Comparison of ENCODE assay signal across 1 mouse cellular context in the genomic region with DNA sequence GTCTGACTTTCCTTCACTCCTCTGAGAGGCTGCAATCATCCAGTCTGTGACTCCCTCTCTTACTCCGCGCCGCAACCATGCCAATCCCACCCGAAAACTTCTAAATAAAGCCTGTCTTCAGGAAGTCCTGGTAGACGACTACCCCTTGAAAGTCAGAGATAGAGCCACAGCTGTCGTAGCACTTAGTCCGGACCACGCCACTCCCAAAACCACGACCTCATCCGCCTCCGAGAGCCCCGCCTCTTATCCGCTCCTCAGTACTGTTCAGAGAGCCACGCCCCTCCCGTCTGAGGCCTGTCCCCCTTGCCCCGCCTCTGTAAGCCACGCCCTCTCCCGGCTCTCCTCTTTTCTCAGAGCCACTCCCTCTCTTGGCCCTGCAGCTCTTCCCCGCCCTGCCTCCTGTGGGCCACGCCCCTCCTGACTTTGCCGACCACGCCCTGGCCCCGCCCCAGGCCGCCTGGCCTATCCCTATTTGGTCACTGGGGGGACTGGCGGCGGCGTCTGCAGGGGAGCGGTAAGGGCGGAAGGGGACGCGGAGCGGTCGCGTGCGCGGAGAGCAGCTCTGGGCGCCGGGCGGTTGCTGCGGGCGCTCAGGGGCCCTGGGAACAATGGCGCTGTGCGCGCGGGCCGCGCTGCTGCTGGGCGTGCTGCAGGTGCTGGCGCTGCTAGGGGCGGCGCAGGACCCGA.
TF ChIP-seq lines count a peak whose summit lies in the region.

Gene Tmem123 (plus strand): TSS at position 428 of the 687 bp plus-strand sequence.

TF ChIP-seq in MEL, 35 proteins besides CTCF, POLR2A, EP300 and RAD21 (continued from another document):
- TF ChIP-seq UBTF (IDR thresholded peaks at IDR 0.05; ENCODE audit: borderline replicate concordance, insufficient read depth, low read depth, low read length): peak; percentile 80; the same call in 1 of the 2 replicates
- no peak for TF ChIP-seq USF2 (IDR thresholded peaks at IDR 0.05; ENCODE audit: borderline replicate concordance in 1 of 2, insufficient read depth in 1 of 2, low read depth in 1 of 2, low read length in 2 of 2)
- peak; percentile 66 for TF ChIP-seq TCF12 (IDR thresholded peaks at IDR 0.05; ENCODE audit: low read depth, low read length)
- TF ChIP-seq MYB (IDR thresholded peaks at IDR 0.05; ENCODE audit: low read depth, low read length): no peak
- TF ChIP-seq NRF1 (IDR thresholded peaks at IDR 0.05; ENCODE audit: insufficient read depth, low read depth, low read length, poor library complexity, severe bottlenecking): peak; percentile 56; the same call in 1 of the 2 replicates
- no peak for TF ChIP-seq CHD2 (IDR thresholded peaks at IDR 0.05; ENCODE audit: low read length)
- no peak; the same call in 1 of the 2 replicates for TF ChIP-seq MAFK (IDR thresholded peaks at IDR 0.05; ENCODE audit: borderline replicate concordance, low read depth, low read length)
- 0 out of 2 replicates have a peak, but pooled peaks have one; percentile 31 for TF ChIP-seq GABPA (IDR thresholded peaks at IDR 0.05; ENCODE audit: low read depth, low read length)
- no peak; the same call in none of the 2 replicates for TF ChIP-seq CHD1 (IDR thresholded peaks at IDR 0.05; ENCODE audit: low read depth, low read length)
- peak; percentile 35; the same call in 1 of the 2 replicates for TF ChIP-seq TAL1 (IDR thresholded peaks at IDR 0.05; ENCODE audit: low read length)
- TF ChIP-seq ZMIZ1 (IDR thresholded peaks at IDR 0.05; ENCODE audit: low read depth, low read length): peak; percentile 93
- peak; percentile 98 for TF ChIP-seq MXI1 (IDR thresholded peaks at IDR 0.05; ENCODE audit: low read depth, low read length)
- peak; percentile 59; the same call in 1 of the 2 replicates for TF ChIP-seq E2F4 (IDR thresholded peaks at IDR 0.05; ENCODE audit: borderline replicate concordance, low read depth, low read length)
- peak; percentile 93 for TF ChIP-seq BHLHE40 (IDR thresholded peaks at IDR 0.05; ENCODE audit: borderline replicate concordance, low read depth, low read length)
- TF ChIP-seq RCOR1 (IDR thresholded peaks at IDR 0.05; ENCODE audit: low read depth, low read length): peak; percentile 51; the same call in 1 of the 2 replicates
